Comparison of ENCODE assay signal across 18 mouse cellular contexts in the genomic region with DNA sequence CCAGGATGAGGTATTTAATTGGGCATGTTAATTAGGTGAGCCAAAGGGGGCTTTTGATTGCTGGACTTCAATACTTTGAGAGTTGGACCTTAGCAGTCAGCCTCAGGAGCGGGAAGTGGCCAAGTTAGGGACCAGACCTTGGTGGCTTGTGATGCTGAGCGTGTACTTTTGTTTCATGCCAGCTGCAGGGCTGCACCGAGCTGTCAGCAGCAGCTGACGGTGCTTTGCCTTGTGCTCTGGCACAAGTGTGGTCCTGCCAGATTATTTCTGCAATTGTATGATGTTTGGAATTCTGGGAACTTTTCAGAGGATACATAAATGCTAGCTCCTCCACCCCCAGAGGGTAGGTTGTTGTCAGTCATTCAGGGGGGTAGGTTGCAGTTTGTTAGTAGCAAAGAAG. TPM values are rescaled to one million over a fixed set of nuclear protein-coding genes. Genes with fewer than 3 reads are reported as not detected.
"Had no signal": no experiment of that assay in that cellular context is flagged by ENCODE, and none has a peak within 500 bp of the region (broad histone marks: within the 10 kb centered on the region; RNA-seq: fewer than 3 reads in every experiment).

No protein-coding gene starts in this region.

- H3K9me3 ChIP-seq: limb, embryonic 10.5 days; limb, embryonic 13.5 days; liver, embryonic 12.5 days; liver, embryonic 15.5 days; lung, embryonic 15.5 days; megakaryocyte, embryonic 14.5 days; midbrain, embryonic 13.5 days had no signal

- H3K4me2 ChIP-seq: limb, embryonic 13.5 days; liver, embryonic 12.5 days; liver, embryonic 15.5 days; lung, embryonic 15.5 days; midbrain, embryonic 13.5 days had no signal

- H3K9ac ChIP-seq: limb, embryonic 13.5 days; liver, embryonic 12.5 days; liver, embryonic 15.5 days; lung, embryonic 15.5 days; midbrain, embryonic 13.5 days had no signal

- H3K27ac ChIP-seq: layer of hippocampus, adult 2 months; limb, embryonic 10.5 days; limb, embryonic 13.5 days; liver, embryonic 12.5 days; liver, embryonic 15.5 days; lung, embryonic 15.5 days; midbrain, embryonic 13.5 days had no signal

- H3K4me3 ChIP-seq: layer of hippocampus, adult 2 months; limb, embryonic 10.5 days; limb, embryonic 13.5 days; liver, embryonic 12.5 days; liver, embryonic 15.5 days; lung, embryonic 15.5 days; megakaryocyte, embryonic 14.5 days; midbrain, embryonic 13.5 days had no signal

- H3K4me1 ChIP-seq: liver, embryonic 12.5 days; liver, embryonic 15.5 days had no signal

- ATAC-seq: liver, embryonic 12.5 days; midbrain, embryonic 13.5 days; midbrain, embryonic 16.5 days had no signal

- H3K27me3 ChIP-seq: limb, embryonic 13.5 days; liver, embryonic 15.5 days; lung, embryonic 15.5 days; midbrain, embryonic 13.5 days had no signal

- DNase-seq: kidney, adult 8-10 months; layer of hippocampus, adult 9-11 months; liver; lung, adult 18-20 months; lung, postnatal 10 days; lung, postnatal 36 days; thymus, adult 18-20 months; thymus, postnatal 36 days had no signal

- H3K36me3 ChIP-seq: limb, embryonic 10.5 days; limb, embryonic 13.5 days; liver, embryonic 12.5 days; liver, embryonic 15.5 days; lung, embryonic 15.5 days; midbrain, embryonic 13.5 days had no signal

RNA-seq across cellular contexts. Expression of gene Papln, which starts 21.9 kb away (rescaled TPM):
- total RNA-seq: monocyte, adult 5-6 weeks had no signal
